Mouse (Mus musculus) erythroblast, adult 5-6 weeks (primary cell): ENCODE results near the gene Ccdc157. TPM values are rescaled to one million over a fixed set of nuclear protein-coding genes. Genes with fewer than 3 reads are reported as not detected.
"Not testable (repeated sequence)": the region's sequence is repeated elsewhere in the genome, so short reads cannot be mapped to it uniquely, and the experiment has no call there.

Source experiments
- ATAC-seq: replicated peaks from 2 replicates; pipeline ENCODE4 v1.8.0; 2016; ENCODE audit warnings: moderate number of reproducible peaks, mild to moderate bottlenecking, moderate TSS enrichment, inconsistent platforms; ENCODE audit not compliant: poor library complexity, low FRiP score, severe bottlenecking
- total RNA-seq, 2 experiments: library from RNA; stranded (forward) in 1 of 2; stranded (reverse) in 1 of 2; fragments of 150-400 nt in 1 of 2; fragments of 200-764, 138-1000 nt in 1 of 2; gene quantifications; 2 replicates each; pipeline versions ENCODE4 v1.2.3 to v1.2.4; 2015 to 2017; ENCODE audit warnings: low replicate concordance in 2 of 2

The Ccdc157 gene
- total RNA-seq, 2 experiments from 2014 or later: 0.77 to 1.0 TPM

- ATAC-seq: peak; percentile 81
These were observed 24.8 kb downstream of the Ccdc157 start, which contains the start of gene Rnf215 for GRCm38 (mm10) chr11:4134986-4135935. Gene Rnf215, plus strand, starts transcription at chr11:4135202.

- ATAC-seq: no peak
These were observed 25.7 kb downstream of the Ccdc157 start for GRCm38 (mm10) chr11:4134400-4134799.

GRCm38 (mm10) chr11:4133450-4133849 is 26.6 kb downstream of the Ccdc157 start:
- ATAC-seq: no peak

DNA sequence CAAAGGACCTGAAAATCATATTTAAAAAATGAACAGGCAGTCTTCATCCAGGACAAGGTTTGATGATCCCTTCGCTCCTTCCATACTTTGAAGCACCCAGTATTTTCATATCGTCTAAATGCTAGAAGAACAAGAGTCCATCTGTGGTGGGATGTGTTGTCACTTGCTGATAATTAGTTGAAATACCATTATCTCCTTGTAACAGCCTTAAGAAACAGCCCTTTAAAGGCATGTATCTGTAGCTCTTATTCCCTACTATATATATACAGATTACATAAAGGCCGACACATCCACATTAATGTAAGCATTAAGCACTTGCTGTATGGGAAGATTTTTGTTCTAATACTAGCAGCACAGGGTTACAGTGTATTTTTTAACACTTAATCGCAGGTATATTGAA is 31.6 kb downstream of the Ccdc157 start:
- peak; percentile 30; the same call in 1 of the 2 replicates for ATAC-seq

DNA sequence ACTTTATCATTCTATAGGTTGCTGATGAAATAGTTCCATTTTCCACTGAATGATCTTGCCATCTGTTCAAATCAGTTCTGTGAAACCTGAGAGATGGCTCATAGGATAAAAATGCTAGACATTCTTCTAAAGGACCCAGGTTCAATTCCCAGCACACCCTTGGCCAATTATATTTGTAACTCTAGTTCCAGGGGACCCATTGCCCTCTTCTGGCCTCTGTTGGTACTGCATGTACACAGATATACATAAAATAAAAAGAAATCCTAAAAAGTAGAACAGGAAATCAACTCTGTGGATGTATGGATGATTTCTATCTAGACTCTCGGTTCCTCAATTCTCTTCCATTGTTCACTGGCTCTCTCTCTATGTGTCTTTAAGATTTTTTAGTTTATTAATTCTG is 33.0 kb downstream of the Ccdc157 start:
- no peak for ATAC-seq

DNA sequence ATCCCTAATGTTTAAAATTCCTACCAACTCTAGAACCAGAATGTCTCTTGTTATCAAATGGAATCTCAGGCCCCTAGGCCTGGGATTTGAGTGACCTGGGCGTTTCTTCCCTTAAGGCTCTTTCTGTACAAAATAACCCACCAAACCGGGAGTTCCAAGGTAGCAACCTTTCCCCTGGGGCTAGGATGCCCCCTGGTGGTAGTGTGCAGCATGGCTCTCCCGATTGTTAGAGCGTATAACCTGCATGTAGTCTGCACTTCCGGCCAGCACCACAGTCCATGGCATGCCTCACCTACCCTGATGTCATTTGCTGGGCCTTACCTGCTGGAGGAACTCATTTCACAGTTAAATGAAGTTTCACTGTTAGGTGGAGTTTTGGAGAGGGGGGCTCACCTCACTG is 36.2 kb downstream of the Ccdc157 start:
- ATAC-seq: peak; percentile 76

GRCm38 (mm10) chr11:4122742-4123579 is 37.1 kb downstream of the Ccdc157 start, which contains the start of gene Sec14l2:
Gene Sec14l2, minus strand, starts transcription at chr11:4123415.
- no peak for ATAC-seq

- ATAC-seq: no peak
These were observed 37.9 kb downstream of the Ccdc157 start for GRCm38 (mm10) chr11:4122226-4122625.

GRCm38 (mm10) chr11:4121691-4122090 is 38.4 kb downstream of the Ccdc157 start:
- no peak for ATAC-seq

DNA sequence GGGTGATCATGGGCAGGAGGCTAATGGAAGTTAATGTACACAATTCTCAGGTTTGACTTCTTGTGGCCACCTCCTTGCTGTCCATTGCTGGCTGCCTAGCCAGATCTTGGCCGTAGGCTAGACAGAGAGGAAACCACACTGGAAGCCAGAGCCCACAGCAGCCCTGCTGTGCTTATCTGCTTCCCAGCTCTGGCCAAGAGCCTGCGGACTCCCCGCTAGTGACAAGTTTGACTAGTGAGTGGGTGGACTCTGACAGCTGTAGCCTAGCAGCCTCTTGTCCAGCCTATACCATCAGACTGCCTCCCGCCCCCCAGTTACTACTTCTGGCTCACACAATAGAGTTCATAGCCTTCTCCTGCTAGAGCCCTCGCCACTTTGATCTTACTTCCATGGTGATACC is 40.5 kb downstream of the Ccdc157 start:
- no peak for ATAC-seq

DNA sequence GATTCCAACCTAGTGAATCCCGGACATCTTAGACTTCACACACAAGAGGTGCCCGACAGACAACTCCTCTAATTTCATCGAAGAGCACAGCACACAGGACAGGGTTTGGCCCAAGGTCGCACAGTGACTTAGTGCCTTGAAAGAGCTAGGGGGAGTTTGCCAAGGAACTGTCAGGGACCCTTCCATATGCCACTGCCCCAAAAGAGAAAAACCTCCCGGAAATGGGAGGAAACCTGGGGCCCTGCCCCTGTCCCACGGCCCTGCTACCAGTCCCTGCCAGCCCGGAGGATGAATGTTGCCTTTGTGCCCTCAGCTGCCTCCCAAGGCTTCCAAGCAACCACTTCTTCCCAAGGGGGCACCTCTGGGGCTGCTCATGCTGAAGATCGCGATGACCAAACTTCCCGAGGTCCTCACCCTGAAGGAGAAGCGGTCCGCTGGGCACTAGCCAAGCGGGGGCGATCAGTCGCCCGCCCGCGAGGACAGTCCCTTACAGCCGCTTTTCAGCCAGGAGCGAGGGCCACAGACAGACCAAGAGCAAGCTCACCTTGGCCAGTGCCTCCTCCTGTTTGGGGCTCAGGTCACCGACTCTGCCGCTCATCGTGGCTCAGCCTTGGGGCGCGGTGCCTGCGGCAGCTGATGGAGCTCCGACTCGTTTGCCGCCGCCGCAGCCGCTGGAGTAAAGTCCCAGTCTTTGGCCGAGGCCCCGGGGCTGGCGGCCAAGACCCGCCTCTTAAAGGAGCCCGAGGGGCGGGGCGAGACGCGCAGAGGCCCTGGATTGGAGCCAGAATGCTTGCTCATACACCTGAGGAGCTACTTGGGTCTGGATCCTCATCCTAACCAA is 41.8 kb downstream of the Ccdc157 start:
- ATAC-seq: peak; percentile 72

- peak; percentile 38 for ATAC-seq
These were observed 42.6 kb downstream of the Ccdc157 start for GRCm38 (mm10) chr11:4117372-4118071.

DNA sequence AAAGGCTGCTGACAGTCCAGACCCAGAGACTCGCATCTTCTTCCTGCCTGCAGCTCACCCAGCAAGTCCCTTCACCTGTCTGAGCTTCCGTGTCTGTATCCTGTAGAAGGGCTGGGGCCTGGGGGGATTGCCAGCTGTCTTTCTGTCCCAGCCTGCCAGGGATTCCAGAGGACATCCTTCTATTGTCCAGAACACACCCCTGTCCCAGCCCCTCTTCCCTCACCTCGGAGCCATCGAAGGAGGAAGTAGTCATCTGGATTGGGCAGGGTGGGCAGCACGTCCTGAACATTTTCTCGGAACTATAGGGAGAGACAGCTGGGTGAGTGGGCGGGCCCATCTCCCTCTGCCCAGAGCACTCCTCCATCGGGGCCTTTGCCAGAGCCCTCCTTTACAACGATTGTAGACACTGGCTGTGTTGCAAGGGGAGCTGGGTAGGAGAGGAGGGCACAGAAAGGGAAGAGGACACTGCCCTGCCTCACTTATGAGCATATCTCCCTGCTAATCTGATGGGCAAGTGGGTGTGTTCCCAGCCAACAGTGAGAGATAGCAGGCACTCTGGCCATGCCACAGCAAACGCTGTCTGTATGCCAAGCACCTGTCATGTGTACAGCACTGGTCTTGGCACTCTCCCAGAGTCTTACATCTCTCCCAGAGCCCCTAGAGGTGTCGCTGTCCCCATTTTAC is 43.5 kb downstream of the Ccdc157 start:
- ATAC-seq: peak; percentile 54

DNA sequence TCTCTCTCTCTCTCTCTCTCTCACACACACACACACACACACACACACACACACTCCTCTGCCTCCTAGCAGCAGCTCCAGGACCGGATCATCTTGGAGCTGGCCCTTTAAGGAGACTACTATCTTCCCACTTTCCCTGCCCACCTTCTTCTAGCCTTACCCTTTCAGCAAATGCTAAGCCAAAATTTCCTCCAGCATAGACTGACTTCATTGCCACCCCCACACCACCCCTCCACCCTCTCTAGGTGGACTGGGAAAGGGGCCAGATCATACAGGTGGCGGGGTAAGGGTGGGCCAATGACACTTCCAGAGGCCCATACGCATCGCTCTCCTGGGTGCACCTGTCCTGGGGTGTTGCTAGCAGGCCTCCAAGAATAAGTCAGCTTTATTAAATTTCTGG is 44.7 kb downstream of the Ccdc157 start:
- ATAC-seq: no peak

- ATAC-seq: not testable (repeated sequence)
These were observed 45.6 kb downstream of the Ccdc157 start for GRCm38 (mm10) chr11:4114541-4114940.

DNA sequence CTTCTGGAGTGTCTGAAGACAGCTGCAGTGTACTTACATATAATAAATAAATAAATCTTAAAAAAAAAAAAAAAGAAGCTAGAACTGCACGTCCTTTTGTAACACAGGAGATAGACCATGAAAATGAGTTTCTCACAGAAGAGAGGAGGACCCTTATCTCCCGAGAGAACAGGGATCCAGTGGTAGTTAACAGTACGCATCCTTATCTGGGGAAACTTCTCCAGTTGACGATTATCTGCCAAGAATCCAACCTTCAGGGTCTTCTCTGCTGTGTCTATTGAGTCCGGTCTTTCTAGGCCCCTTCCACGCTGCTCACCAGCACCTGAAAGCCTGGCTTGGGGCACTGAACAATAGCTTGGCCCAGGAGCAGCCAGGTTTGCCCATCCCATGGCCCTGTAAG is 46.1 kb downstream of the Ccdc157 start:
- no peak for ATAC-seq

DNA sequence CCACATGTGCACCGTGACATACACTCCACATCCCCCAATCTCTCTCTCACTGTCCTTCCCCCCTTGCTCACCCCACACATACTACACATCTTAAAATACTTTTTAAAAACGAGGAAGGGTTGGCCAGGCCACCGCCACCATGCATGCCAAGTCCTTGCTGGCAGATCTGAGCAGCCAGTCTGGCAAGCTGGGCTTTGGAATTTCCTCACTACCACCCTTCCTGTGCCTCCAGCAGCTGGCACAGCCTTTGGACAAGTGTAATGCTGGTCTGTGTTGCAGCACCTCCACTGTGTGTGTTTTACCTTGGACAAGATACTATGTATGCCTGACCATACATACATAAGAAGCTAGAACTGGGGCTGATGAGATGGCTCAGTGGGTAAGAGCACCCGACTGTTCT is 46.6 kb downstream of the Ccdc157 start:
- no peak for ATAC-seq

DNA sequence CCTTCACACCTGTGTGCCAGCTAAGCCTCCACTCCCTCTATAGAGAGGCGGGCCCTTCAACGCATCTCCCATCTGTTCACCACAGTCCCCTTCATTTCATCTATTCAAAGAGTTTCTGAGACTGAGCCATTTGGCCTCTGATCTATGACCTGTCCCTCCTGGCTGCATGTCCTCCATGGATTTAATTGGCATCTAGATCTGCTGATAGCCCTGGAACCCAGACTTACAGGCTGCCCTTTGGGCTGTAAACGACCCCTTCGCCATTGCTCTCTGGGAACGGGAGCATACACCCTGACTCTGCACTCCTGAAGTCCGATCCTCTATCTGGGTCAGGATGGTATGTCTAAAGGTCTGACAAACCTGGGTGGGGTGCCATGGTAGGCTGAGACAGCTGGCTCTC is 47.2 kb downstream of the Ccdc157 start:
- ATAC-seq: no peak

DNA sequence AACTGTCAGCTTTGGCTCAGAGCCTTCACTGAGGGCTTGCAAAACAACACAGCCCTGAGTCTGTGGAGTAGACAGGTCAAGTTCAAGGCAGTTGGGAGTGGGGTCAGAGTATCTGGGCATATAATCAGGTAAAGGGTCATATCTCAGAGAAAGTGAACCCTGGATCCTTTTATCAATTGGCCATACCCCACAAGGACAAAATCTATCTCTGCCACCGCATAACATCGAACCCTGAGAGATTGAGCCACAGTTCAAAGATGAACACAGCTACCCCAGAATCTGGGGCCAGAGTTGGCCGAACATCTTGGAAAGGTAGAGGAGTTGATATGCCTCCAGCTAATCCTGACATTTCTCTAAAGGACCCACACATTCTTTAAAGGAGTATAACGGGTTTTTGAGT is 48.1 kb downstream of the Ccdc157 start:
- ATAC-seq: no peak
